Mouse (Mus musculus) cortical plate, adult 2 months (tissue): ENCODE measurements at regions not wholly inside any gene's neighbourhood (a gene's known extent, or its start where the extent isn't known, plus 50 kb on each side); places are given as distances from the start of the nearest gene placed in this dataset.
A peak's percentile ranks its signal among the peaks of the same experiment; 100 is the strongest.

ENCODE experiments used
- CTCF ChIP-seq: fragments of 200-500 bp; IDR thresholded peaks from 2 replicates; pipeline ENCODE4 v1.5.1; 2011; ENCODE audit warnings: mild to moderate bottlenecking, control low read depth, low read length; ENCODE audit not compliant: insufficient read depth; ENCODE audit errors: extremely low read depth
- POLR2A ChIP-seq: fragments of 200-500 bp; IDR thresholded peaks from 2 replicates; pipeline ENCODE4 v1.6.1; 2011; ENCODE audit warnings: mild to moderate bottlenecking, low read length, control low read depth; ENCODE audit not compliant: insufficient read depth; ENCODE audit errors: extremely low read depth

DNA sequence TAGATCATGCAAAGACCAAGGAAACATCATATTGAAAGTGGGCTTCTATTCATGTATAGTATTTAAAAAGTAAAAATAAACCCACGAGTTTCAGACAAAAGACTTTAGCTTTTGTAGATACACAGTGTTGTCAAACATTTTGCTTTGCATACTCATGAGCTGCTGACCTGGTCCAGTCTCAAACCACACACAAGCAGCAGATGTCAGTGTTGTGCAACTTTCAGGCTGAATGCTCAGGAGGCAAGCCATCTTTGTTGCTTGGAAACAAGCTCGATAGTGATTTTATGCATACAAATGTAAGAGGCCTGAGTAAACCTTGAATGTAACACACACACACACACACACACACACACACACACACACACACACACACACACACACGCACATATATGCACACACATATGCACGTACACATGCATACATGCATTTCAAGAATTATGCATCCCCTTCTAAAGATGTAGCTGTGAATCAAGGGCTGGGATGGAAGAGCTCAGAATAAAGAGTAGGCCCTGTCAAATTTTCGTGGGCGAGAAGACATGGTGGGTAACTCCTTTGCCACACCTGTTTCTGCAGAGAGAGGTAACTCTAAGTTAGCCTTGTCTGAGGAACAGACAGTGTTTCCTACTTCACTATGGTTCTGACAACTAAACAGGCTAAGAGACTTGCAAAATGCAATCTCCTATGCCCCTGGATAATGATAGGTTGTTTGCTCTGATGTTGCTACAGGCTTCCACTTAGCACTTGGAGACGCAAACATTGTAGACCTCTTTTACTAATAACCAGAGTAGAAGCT, 498.5 kb downstream of the Tox3 start:
- TF ChIP-seq CTCF, result peak; percentile 96
- no peak for TF ChIP-seq POLR2A
